Mouse (Mus musculus) embryonic facial prominence, embryonic 12.5 days (tissue): Measurements from ENCODE around the gene Glipr1l1. TPM values are rescaled to one million over a fixed set of nuclear protein-coding genes. Genes with fewer than 3 reads are reported as not detected.
A peak's percentile ranks its signal among the peaks of the same experiment; 100 is the strongest.
"Not testable (repeated sequence)": the region's sequence is repeated elsewhere in the genome, so short reads cannot be mapped to it uniquely, and the experiment has no call there.

Source experiments
- ATAC-seq: fragments of 200-750 bp; cut with Nextera tagmentation; 2 replicates; pipeline ENCODE4 v1.8.0; 2017; ENCODE audit not compliant: insufficient number of reproducible peaks, insufficient read depth, low FRiP score, low TSS enrichment
- H3K27ac ChIP-seq: fragments of 300-500 bp; sonication (generic); 2 replicates; pipeline ENCODE4 v1.5.1; 2016; ENCODE audit warnings: mild to moderate bottlenecking
- H3K27me3 ChIP-seq: fragments of 300-500 bp; sonication (generic); 2 replicates; pipeline ENCODE4 v1.6.1; 2016; ENCODE audit warnings: mild to moderate bottlenecking, moderate library complexity
- H3K36me3 ChIP-seq: fragments of 300-500 bp; sonication (generic); 2 replicates; pipeline ENCODE4 v1.6.1; 2016; ENCODE audit warnings: mild to moderate bottlenecking
- H3K4me1 ChIP-seq: fragments of 300-500 bp; sonication (generic); 2 replicates; pipeline ENCODE4 v1.6.1; 2016
- H3K4me2 ChIP-seq: fragments of 300-500 bp; sonication (generic); replicated peaks from 2 replicates; pipeline ENCODE4 v1.6.1; 2016; ENCODE audit warnings: mild to moderate bottlenecking, moderate library complexity
- H3K4me3 ChIP-seq: fragments of 300-500 bp; sonication (generic); 2 replicates; pipeline ENCODE4 v1.5.1; 2016; ENCODE audit warnings: mild to moderate bottlenecking
- H3K9ac ChIP-seq: fragments of 300-500 bp; sonication (generic); 2 replicates; pipeline ENCODE4 v1.6.1; 2016; ENCODE audit warnings: mild to moderate bottlenecking, moderate library complexity
- H3K9me3 ChIP-seq: fragments of 300-500 bp; sonication (generic); 2 replicates; pipeline ENCODE4 v1.6.1; 2016; ENCODE audit warnings: mild to moderate bottlenecking, moderate library complexity
- WGBS: fragments of 180-500 bp; shearing (Covaris S2); methylation state at CpG from one replicate; pipeline ENCODE4 v1.1.7; 2016; 5-methylcytosine and 5-hydroxymethylcytosine counted together
- polyA plus RNA-seq: library from polyadenylated mRNA; unstranded; fragments of >200 nt; fragmentation: Nextera tagmentation; extraction: Ambion mirVana; gene quantifications from 2 replicates; pipeline ENCODE4 v1.2.1, GENCODE M21; 2016

Glipr1l1 gene
- polyA plus RNA-seq, result not detected in 2 replicates

DNA sequence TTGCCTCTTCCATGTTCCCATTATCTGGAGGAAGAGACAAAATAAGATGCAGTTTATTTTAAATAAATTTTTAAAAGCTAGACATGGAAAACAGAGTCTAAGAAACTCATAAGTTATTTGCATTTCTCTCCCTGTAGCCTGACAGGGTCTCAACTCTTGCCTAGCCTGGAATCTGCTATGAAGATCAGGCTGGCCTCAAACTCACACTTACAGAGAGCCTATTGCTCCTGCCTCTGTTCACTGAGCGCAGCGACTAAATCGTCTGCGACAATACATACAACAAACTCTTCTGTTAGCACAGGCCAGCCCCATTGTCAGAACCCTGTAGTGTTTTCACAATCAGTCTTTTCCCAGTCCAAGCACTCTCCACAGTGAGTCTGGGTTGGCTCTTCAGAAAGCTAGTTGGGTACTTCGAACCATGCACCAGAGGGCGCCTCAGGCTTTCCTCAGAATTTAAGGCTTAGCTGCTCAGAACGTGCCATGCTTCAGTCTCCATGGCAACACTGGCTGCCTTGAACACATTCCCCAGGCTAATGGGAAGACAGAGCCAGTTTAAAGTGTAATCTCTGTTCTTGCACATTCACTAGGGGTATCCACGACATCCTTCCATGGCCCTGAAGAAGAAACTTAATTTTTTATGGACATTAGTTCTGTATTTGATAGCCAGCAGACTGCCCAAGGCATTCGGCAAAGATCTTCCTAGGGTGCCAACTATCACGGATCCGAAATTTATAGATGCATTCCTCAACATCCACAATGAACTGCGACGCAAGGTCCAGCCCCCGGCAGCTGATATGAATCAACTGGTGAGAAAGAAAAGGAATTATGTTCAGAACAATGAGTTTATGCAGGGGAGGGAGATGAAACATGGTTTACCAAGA is at the start of gene Glipr1l1:
Gene Glipr1l1 (plus strand): TSS at position 488 of the 881 bp plus-strand sequence.
- ATAC-seq, result peak; percentile 56; the same call in 1 of the 2 replicates
- no peak within 1 kb of the TSS for H3K27ac ChIP-seq
- H3K4me3 ChIP-seq, result no peak within 1 kb of the TSS
- H3K27me3 ChIP-seq, result no peaks in the 10 kb centered on the region
- no peaks in the 10 kb centered on the region for H3K4me1 ChIP-seq
- no peak within 1 kb of the TSS for H3K9ac ChIP-seq
- WGBS, result 54% methylated on average over 14 of the region's 14 CpGs
- H3K36me3 ChIP-seq, result no peaks in the 10 kb centered on the region
- H3K4me2 ChIP-seq, result no peak within 1 kb of the TSS
- no peaks in the 10 kb centered on the region for H3K9me3 ChIP-seq

DNA sequence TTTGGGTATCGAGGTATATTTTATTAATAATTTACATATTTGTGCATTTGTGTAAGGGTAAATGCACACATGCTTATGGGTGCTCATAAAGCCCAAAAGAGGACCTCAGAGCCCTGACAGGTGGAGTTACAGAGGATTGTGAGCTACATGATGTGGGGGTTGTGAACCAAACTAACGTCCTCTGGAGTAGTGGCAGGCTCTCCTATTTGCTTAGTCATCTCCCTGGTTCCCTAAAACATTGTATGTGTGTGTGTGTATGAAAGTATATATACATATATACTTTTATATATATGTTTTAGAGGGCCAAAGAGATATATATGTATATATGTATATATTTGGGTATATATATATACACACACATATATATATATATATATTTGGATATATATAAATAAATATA is 36.4 kb upstream of the Glipr1l1 start:
- 65% methylated on average over 2 of the region's 2 CpGs for WGBS
- H3K36me3 ChIP-seq, result no peaks in the 10 kb centered on the region
- no peak overlapping the region for H3K27ac ChIP-seq
- no peak overlapping the region for H3K4me3 ChIP-seq
- ATAC-seq, result no peak
- no peaks in the 10 kb centered on the region for H3K4me1 ChIP-seq
- no peak overlapping the region for H3K9ac ChIP-seq
- H3K9me3 ChIP-seq, result no peaks in the 10 kb centered on the region
- no peaks in the 10 kb centered on the region for H3K27me3 ChIP-seq
- no peak overlapping the region for H3K4me2 ChIP-seq

DNA sequence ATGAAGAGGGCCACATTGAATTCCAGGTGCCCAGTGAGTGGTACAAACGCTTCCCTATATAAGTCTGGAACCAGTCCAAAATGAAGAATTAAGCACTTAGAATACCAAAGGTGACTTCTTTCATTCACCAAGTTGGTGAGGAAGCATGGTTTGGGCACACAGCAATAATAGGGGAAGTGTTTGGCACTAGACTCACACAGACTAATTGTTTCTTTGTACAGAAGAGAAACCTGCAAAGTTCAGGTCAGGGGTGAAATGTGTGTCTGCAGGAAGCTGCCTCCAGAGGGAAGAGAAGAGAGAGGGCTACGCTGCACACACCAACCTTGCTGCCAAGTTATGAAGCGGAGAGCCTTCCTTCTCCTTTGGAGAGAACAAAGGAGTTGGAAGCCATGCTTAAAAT is 31.3 kb upstream of the Glipr1l1 start:
- WGBS, result 77% methylated on average over 3 of the region's 3 CpGs
- H3K4me1 ChIP-seq, ATAC-seq: not testable (repeated sequence)

DNA sequence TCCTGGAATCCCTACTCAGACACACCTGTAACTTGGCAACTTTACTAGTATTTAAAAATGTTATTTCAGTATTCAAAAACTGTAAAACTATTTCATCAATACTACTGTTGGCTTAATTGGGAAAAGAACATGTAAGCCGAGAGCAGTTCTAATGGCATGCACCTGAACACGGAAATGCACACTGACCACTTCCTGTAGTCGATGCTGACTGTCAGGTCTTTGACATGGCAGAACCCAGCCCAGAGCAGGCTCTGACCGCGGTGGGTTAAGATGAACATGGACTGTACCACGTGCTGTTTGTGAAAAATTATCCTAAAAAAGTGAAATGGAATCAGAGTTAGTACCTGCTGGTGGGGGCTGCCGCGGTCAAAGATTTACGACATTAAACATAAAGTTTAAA is 16.5 kb upstream of the Glipr1l1 start:
- 78% methylated on average over 9 of the region's 9 CpGs for WGBS
- not testable (repeated sequence) for H3K4me3 ChIP-seq, ATAC-seq

More for the DNA sequence above, 31.3 kb upstream of the Glipr1l1 start:
- not testable (repeated sequence) for H3K4me3 ChIP-seq, H3K9me3 ChIP-seq, H3K27me3 ChIP-seq, H3K36me3 ChIP-seq, H3K9ac ChIP-seq, H3K4me2 ChIP-seq, H3K27ac ChIP-seq

DNA sequence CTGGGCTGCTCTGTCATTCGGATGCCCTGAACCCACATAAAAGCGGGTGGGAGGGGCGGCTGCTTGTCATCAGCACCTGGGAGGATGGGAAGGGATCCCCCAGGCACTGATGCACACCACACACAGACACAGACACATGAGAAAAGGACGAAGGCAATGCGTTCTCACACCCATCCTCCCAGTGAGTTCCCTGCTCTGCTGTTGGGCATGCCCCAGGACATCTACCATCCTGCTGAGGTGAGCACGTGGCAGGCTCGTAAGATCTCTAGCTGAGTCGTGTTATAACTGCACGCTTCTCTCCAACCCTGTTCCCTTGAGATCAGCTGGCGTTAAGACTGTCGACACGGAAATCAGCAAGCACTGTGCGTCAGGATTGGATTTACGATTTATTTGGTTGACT is 15.7 kb upstream of the Glipr1l1 start:
- H3K27me3 ChIP-seq, H3K9me3 ChIP-seq, H3K9ac ChIP-seq, H3K36me3 ChIP-seq, H3K27ac ChIP-seq, H3K4me3 ChIP-seq, H3K4me2 ChIP-seq, ATAC-seq, H3K4me1 ChIP-seq: not testable (repeated sequence)
- WGBS, result 50% methylated on average over 14 of the region's 14 CpGs

More for the DNA sequence above, 16.5 kb upstream of the Glipr1l1 start:
- H3K27me3 ChIP-seq, H3K9me3 ChIP-seq, H3K4me1 ChIP-seq, H3K9ac ChIP-seq, H3K36me3 ChIP-seq, H3K27ac ChIP-seq, H3K4me2 ChIP-seq: not testable (repeated sequence)

DNA sequence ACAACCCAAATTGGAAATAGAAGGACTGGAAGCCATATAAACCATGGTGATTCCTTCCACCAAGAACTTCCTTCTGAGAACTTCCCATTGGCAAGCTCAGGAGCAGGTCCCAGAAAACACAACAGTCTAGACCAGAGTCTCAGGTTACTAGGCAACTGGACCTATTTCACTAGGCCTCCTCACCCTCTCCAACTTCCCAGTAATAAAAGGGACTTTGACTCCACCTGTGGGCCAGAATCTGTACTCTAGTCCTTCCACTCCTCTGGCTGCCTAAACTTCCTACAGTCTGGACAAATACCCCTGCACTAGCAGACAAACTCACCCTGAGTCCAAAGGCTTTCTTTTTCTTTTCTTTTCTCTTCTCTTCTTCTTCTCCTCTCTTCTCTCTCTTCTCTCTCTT is 8.8 kb upstream of the Glipr1l1 start:
- no peak for ATAC-seq
- no peaks in the 10 kb centered on the region for H3K36me3 ChIP-seq
- no peak overlapping the region for H3K4me3 ChIP-seq
- H3K27me3 ChIP-seq, result no peaks in the 10 kb centered on the region
- no peak overlapping the region for H3K4me2 ChIP-seq
- H3K9ac ChIP-seq, result no peak overlapping the region
- no peak overlapping the region for H3K27ac ChIP-seq
- no peaks in the 10 kb centered on the region for H3K4me1 ChIP-seq
- H3K9me3 ChIP-seq, result no peaks in the 10 kb centered on the region

DNA sequence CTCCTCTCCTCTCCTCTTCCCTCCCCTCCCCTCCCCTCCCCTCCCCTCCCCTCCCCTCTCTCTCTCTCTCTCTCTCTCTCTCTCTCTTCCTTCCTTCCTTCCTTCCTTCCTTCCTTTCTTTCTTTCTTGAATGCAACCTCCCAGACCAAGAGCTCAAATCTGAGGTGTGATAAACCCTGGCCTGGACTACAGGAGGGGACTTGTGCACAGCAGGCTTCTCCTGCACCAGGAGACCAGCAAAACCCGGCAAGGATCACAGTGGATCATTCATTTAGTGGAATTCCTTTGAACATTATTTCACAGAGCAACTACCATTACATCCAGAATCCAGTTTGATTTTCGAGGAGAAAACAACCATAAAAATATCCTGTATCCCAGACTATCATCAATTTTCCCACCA is 8.0 kb upstream of the Glipr1l1 start:
- H3K4me2 ChIP-seq, H3K4me1 ChIP-seq, H3K9me3 ChIP-seq, H3K4me3 ChIP-seq, H3K36me3 ChIP-seq, ATAC-seq, H3K27ac ChIP-seq, H3K9ac ChIP-seq, H3K27me3 ChIP-seq: not testable (repeated sequence)
- WGBS, result 60% methylated on average over 2 of the region's 2 CpGs

DNA sequence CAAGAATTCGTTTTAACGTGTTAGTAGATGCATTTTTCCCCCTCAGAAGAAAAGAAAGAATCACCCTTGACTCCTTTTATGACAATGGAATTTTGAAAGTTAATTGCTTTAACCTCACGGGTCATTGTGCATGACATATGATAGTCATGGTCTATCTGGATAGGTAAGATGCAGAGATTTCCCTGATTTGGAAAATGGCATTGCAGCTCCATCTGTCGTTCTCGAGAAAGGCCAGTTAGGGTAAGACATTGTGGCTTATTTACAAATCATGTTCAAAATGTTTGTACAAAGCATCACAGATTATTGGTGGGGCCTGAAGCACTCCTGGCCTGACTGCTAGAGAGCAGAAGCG is 570 bp downstream of the Glipr1l1 start:
- not testable (repeated sequence) for H3K4me1 ChIP-seq

DNA sequence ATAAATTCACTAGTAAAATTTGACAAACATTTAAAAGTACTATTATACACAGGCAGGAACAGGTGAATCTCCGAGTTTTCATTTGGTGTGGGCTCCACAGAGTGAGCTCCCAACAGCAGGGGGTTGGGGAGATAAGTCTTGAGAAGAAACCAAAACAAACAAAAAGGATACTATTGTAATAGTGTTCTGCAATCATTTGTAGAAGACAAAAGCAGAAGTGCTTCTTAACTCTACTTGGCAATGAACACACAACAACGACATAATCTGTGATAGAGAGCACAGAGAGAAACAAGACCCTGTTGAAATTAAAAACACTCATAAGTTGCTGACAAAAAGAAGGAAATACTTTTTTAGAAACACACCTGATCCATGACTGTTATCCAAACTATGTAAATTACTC is 20.1 kb downstream of the Glipr1l1 start:
- ATAC-seq, result no peak
- Histone ChIP-seq H3K4me1 (no peaks in the 10 kb centered on the region), H3K36me3 (no peaks in the 10 kb centered on the region), H3K4me3 (no peak overlapping the region), H3K4me2 (no peak overlapping the region), H3K9me3 (no peaks in the 10 kb centered on the region), H3K27ac (no peak overlapping the region), H3K9ac (no peak overlapping the region), H3K27me3 (no peaks in the 10 kb centered on the region)
- 49% methylated on average over 2 of the region's 2 CpGs for WGBS

More for the DNA sequence above, 570 bp downstream of the Glipr1l1 start:
- H3K4me3 ChIP-seq, ATAC-seq, H3K9ac ChIP-seq, H3K36me3 ChIP-seq, H3K27ac ChIP-seq, H3K4me2 ChIP-seq, H3K9me3 ChIP-seq, H3K27me3 ChIP-seq: not testable (repeated sequence)
- 84% methylated on average over 6 of the region's 6 CpGs for WGBS

DNA sequence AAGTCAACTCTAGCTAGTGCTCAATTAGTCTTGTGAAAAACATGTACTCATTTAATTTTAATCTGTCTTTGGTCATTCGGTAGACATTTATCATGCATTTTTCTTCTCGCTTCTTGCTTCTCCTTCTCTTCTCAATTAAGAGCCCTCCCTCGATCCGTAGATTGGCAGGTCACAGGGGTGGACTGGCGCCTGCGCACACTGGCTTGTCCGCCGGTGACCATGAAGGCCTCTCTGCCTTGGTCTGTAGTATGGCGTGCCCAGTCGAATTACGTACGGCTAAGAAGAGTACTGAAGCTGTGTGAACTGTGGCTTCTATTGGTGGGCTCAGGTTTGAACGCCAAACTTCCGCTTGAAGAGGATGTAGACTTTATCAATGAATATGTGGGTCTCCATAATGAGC is 23.2 kb downstream of the Glipr1l1 start, which contains the start of gene Glipr1l2:
Gene Glipr1l2 (plus strand): TSS at position 198 of the 400 bp plus-strand sequence.
- WGBS, result 93% methylated on average over 14 of the region's 14 CpGs
- Histone ChIP-seq H3K4me2 (no peak within 1 kb of the TSS), H3K9me3 (no peaks in the 10 kb centered on the region), H3K9ac (no peak within 1 kb of the TSS), H3K27ac (no peak within 1 kb of the TSS), H3K4me3 (no peak within 1 kb of the TSS), H3K36me3 (no peaks in the 10 kb centered on the region), H3K4me1 (no peaks in the 10 kb centered on the region), H3K27me3 (no peaks in the 10 kb centered on the region)
- no peak for ATAC-seq

DNA sequence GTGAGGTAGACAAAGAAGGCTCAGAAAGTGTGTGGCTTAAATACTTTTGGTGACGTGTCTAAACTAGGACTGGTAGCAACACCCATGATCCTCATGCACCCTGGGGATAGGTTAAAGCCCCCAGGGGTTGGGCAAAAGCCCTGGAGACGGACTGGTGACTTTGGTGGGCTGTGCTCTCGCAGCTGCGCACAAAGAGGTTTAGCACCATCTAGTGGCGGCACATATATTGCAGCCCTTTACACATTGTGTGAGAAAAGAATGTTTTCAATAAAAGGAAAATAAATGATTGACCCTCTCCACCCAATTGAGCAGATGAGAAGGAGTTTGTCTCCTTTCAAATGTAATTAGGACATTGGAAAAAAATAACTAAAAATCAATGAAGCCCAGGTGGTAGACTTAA is 45.8 kb downstream of the Glipr1l1 start:
- H3K4me2 ChIP-seq, ATAC-seq, H3K36me3 ChIP-seq, H3K4me3 ChIP-seq, H3K27ac ChIP-seq, H3K27me3 ChIP-seq, H3K9me3 ChIP-seq, H3K4me1 ChIP-seq, H3K9ac ChIP-seq: not testable (repeated sequence)
- 3% methylated on average over 5 of the region's 5 CpGs for WGBS

DNA sequence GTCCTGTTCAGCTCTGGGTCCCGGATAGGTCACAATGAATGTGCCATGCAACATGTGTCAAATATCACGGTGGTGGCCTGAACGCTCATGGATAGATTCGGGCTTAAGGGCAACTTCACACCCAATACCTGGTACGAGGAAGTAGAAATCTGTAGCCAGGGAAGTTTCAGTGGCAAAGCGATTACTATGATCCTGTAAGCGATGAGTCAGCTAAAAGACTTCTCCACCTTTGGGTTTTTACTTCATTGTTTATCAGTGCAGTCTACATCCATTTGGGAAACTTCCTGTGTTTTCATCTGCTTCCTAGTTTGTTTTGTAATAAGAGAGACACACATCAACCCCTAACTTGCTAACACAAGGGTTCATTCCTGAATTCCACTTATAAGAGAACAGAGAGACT is 50.4 kb downstream of the Glipr1l1 start:
- H3K4me3 ChIP-seq, result no peak overlapping the region
- H3K9me3 ChIP-seq, result no peaks in the 10 kb centered on the region
- H3K27ac ChIP-seq, result no peak overlapping the region
- H3K36me3 ChIP-seq, result no peaks in the 10 kb centered on the region
- no peak overlapping the region for H3K4me2 ChIP-seq
- no peak for ATAC-seq
- no peaks in the 10 kb centered on the region for H3K4me1 ChIP-seq
- no peak overlapping the region for H3K9ac ChIP-seq
- WGBS, result 93% methylated on average over 7 of the region's 7 CpGs
- no peaks in the 10 kb centered on the region for H3K27me3 ChIP-seq
